Mouse (Mus musculus) gastrocnemius, postnatal 10 days (tissue): Measurements from ENCODE around the gene Aldh3b2. TPM values are rescaled to one million over a fixed set of nuclear protein-coding genes. Genes with fewer than 3 reads are reported as not detected.
A peak's percentile ranks its signal among the peaks of the same experiment; 100 is the strongest.

Source experiments
- DNase-seq: peaks from one replicate; pipeline ENCODE4 v3.0.0; 2021; ENCODE audit warnings: mixed read lengths
- total RNA-seq, 2 experiments: library from RNA; stranded (reverse); gene quantifications; 2 replicates each; pipeline ENCODE4 v1.2.3; 2021

Gene Aldh3b2
- total RNA-seq, 2 experiments from 2014 or later, result 0.63 to 1.0 TPM

- no peak for DNase-seq
Observed at GRCm38 (mm10) chr19:4013066-4013465, 40.9 kb downstream of the Aldh3b2 start.

DNA sequence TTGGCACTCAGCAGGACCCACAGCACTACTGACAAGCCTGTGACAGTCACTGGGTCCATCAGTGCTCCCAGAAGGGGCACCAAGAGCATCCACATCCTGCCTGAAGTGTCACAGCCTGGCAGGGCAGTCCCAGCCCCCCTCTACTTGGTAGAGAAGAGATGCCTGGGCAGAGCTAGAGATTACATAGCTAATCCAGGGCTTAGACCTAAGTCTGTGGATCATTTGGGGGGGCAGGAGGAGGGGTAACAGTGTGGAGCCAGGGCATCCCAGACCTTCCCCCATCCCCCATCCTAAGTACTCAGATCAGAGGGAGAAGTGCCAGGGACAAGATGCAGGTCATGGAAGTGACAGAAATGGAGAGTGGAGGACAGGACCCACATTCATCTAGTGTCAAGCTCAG lies 42.7 kb downstream of the Aldh3b2 start:
- no peak for DNase-seq

DNA sequence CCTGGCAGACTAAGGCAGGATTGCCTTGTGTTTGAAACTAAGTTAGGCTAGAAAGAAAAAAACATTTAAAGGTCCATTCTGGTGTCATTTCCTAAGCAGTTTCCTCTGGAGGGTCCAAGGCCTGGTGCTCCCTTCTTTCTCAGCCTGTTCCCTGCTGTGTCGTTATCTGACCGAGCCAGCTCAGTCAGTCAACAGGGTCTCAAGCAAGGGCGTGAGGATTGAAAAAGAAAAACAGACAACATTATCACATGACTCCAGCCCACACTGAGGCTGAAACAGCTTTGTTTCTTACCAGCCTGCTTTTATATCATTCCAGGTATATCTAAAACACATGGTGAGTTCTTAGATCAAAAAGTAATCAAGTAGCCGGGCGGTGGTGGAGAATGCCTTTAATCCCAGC lies 43.5 kb downstream of the Aldh3b2 start:
- no peak for DNase-seq

- DNase-seq, result no peak
Observed at GRCm38 (mm10) chr19:4017921-4018587, 45.9 kb downstream of the Aldh3b2 start.

DNA sequence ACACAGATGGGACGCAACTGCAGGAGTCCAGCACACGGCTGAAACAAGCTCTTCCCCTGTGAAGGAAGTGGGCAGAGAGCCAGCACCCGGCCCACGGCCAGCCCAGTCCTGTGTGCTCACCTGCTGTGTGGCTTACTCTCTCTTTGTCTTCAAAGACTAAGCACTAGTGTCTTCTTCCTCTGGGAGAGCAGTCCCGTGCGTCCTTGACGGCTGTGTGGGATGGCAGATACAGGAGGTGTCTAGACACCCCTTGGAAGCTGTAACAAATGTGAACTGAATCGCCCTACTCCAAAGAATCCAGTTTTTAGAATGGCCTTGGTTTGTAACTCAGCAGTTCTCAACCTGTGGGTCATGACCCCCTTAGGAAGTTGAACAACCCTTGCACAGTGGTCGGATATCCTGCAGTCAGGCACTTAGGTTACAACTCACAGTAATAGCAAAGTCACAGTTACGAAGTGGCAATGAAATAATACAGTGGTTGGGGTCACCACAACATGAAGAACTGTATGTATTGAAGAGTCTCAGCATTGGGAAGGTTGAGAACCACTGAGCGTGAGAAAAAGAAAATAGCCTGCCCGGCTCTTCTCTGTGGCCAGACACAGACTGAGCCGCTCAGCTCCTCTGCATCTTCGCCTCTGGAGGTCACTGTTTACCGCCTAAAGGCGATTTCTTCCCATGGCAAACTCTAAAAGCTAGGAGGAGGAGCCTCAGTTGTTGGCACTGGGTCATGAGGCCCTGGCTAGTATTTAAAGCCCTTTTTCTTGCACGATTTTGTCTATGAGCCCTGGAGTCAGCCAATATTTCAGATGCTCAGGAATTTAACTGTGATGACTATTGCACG lies 46.8 kb downstream of the Aldh3b2 start:
- peak; percentile 75 for DNase-seq

DNA sequence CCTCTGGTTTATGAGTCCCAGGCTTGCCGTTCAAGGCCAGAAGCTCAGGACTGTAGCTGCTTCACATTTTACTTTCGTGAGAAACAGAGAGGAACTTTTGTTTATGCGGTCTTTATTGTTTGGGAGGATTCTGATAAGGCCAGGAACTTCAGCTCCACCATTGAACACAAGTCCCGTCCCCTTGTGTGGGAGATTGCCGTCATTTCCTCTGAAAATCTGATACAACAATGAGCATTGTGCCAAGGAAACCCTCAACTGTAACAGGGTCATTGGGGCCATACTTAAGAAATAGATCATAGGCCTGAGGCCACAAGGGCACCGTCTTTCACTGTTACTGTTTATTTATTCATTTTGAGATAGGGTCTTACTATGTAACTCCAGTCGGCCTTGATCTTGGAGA lies 51.1 kb downstream of the Aldh3b2 start:
- DNase-seq, result no peak

GRCm38 (mm10) chr19:4027576-4027975 lies 55.4 kb downstream of the Aldh3b2 start:
- no peak for DNase-seq

Other genes starting within 250 kb of the Aldh3b2 start
- gene Kmt5b, start 204.9 kb upstream of the Aldh3b2 start, total RNA-seq, result 10 to 100 TPM; 25.0 to 32.5 TPM
- 1 to 10 TPM; 6.0 to 7.0 TPM for gene Chka, start 120.6 kb upstream of the Aldh3b2 start, total RNA-seq
- gene Tcirg1, start 65.2 kb upstream of the Aldh3b2 start, total RNA-seq, result 10 to 100 TPM; 13.6 to 31.1 TPM
- 100 to 1,000 TPM; 181 to 205 TPM for gene Ndufs8, start 59.6 kb upstream of the Aldh3b2 start, total RNA-seq
- gene Aldh3b1, start 42.5 kb upstream of the Aldh3b2 start, total RNA-seq, result 1 to 10 TPM; 4.2 to 5.7 TPM
- gene Unc93b1, start 37.1 kb upstream of the Aldh3b2 start, total RNA-seq, result 10 to 100 TPM; 19.6 to 20.1 TPM
- not detected for gene Aldh3b3, start 13.7 kb upstream of the Aldh3b2 start, total RNA-seq
- gene Acy3, start 14.2 kb downstream of the Aldh3b2 start, total RNA-seq, result 1 to 10 TPM; 4.8 to 5.3 TPM
- gene Tbx10, start 20.4 kb downstream of the Aldh3b2 start, total RNA-seq, result not detected
- 10 to 100 TPM; 18.3 to 20.2 TPM for gene Nudt8, start 28.3 kb downstream of the Aldh3b2 start, total RNA-seq
- gene Gm49405, start 28.3 kb downstream of the Aldh3b2 start, total RNA-seq, result under 1 TPM; 0.23 to 0.47 TPM
- gene Doc2g, start 31.0 kb downstream of the Aldh3b2 start, total RNA-seq, result 1 to 10 TPM in 1 of 2 experiments, under 1 TPM in 1; 0.66 to 1.2 TPM
- 100 to 1,000 TPM; 297 to 355 TPM for gene Ndufv1, start 40.5 kb downstream of the Aldh3b2 start, total RNA-seq
- gene Gstp1, start 65.7 kb downstream of the Aldh3b2 start, total RNA-seq, result 100 to 1,000 TPM; 220 to 231 TPM
- 10 to 100 TPM; 61.6 to 63.6 TPM for gene Gstp2, start 73.7 kb downstream of the Aldh3b2 start, total RNA-seq
- gene Gstp3, start 87.2 kb downstream of the Aldh3b2 start, total RNA-seq, result under 1 TPM in 1 of 2 experiments, not detected in 1; 0.79 TPM
- gene Cabp2, start 109.2 kb downstream of the Aldh3b2 start, total RNA-seq, result not detected
- 10 to 100 TPM; 18.1 to 18.2 TPM for gene Cdk2ap2, start 124.9 kb downstream of the Aldh3b2 start, total RNA-seq
- 1 to 10 TPM; 4.2 to 5.5 TPM for gene Pitpnm1, start 127.7 kb downstream of the Aldh3b2 start, total RNA-seq
- 10 to 100 TPM; 46.5 to 47.1 TPM for gene Aip, start 153.5 kb downstream of the Aldh3b2 start, total RNA-seq
- gene Gpr152, start 167.5 kb downstream of the Aldh3b2 start, total RNA-seq, result not detected
- not detected for gene Cabp4, start 171.7 kb downstream of the Aldh3b2 start, total RNA-seq
- 10 to 100 TPM; 41.1 to 48.6 TPM for gene Coro1b, start 176.3 kb downstream of the Aldh3b2 start, total RNA-seq
- gene Ptprcap, start 181.3 kb downstream of the Aldh3b2 start, total RNA-seq, result 1 to 10 TPM in 1 of 2 experiments, under 1 TPM in 1; 0.49 to 2.0 TPM
- 10 to 100 TPM; 25.3 to 30.9 TPM for gene Rps6kb2, start 191.0 kb downstream of the Aldh3b2 start, total RNA-seq
- 10 to 100 TPM; 33.1 to 47.1 TPM for gene Carns1, start 203.2 kb downstream of the Aldh3b2 start, total RNA-seq
- gene Tbc1d10c, start 219.0 kb downstream of the Aldh3b2 start, total RNA-seq, result 1 to 10 TPM; 3.2 to 3.8 TPM
- 100 to 1,000 TPM; 339 to 348 TPM for gene Ppp1ca, start 219.7 kb downstream of the Aldh3b2 start, total RNA-seq
- 1 to 10 TPM; 4.1 to 6.0 TPM for gene Rad9a, start 229.3 kb downstream of the Aldh3b2 start, total RNA-seq
- gene Clcf1, start 241.9 kb downstream of the Aldh3b2 start, total RNA-seq, result 1 to 10 TPM in 1 of 2 experiments, under 1 TPM in 1; 0.47 to 2.2 TPM
- not detected for gene AC109138.7, start 242.0 kb downstream of the Aldh3b2 start, total RNA-seq